Mouse (Mus musculus): ENCODE results near the gene Srm. TPM values are rescaled to one million over a fixed set of nuclear protein-coding genes. Genes with fewer than 3 reads are reported as not detected.
A peak's percentile ranks its signal among the peaks of the same experiment; 100 is the strongest.

Srm gene
- total RNA-seq, 2 experiments from 2014 or later: 25.4 to 32.8 TPM

DNA sequence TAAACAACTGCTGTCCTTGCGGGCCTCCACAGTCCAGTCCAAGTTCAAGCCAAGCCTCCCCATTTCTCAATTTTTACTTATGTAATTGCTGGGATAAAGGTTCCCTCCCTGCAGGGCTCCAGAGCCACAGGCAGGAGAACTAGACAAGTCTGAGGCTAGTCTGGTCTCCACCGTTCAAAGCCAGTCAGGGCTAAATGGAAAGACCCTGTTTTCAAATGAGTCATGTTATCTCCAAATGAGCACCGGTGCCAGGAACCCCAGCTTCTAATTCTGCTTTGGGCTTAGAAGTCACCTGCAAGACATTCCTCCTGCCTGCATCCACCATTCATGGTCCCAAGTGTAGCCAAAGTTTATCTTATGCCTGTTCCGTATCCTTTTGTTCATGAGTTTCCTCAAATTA is 10.6 kb downstream of the Srm start:
- DNase-seq: no peak

DNA sequence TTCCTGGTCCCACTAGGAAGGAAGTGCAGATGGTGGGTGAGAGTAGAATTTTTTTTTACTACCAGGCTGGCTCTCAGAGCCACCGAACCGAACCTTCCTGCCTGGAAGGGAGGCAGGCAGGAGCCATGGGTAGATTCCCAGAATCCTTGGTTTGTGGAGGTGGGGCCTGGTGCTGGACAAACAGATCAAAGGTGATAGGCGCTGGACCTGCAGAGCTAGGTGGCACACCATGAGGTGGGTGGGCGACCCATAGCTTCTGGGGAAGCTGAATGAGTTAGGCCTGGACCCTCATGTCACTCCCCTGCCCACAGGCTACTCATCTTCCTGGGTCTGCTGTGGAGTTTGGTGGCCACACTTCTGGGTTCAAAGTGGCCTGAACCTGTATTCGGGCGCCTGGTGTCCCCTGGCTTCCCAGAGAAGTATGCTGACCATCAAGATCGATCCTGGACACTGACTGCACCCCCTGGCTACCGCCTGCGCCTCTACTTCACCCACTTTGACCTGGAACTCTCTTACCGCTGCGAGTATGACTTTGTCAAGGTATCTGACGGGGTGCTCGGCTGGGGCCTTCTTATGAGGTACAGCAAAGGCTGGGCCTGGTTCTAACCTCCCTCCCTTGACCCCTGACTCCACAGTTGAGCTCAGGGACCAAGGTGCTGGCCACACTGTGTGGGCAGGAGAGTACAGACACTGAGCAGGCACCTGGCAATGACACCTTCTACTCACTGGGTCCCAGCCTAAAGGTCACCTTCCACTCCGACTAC is 11.2 kb downstream of the Srm start, which contains the start of gene Masp2:
TSS of gene Masp2 (plus strand) at position 198 of the 764 bp plus-strand sequence.
- no peak for DNase-seq

DNA sequence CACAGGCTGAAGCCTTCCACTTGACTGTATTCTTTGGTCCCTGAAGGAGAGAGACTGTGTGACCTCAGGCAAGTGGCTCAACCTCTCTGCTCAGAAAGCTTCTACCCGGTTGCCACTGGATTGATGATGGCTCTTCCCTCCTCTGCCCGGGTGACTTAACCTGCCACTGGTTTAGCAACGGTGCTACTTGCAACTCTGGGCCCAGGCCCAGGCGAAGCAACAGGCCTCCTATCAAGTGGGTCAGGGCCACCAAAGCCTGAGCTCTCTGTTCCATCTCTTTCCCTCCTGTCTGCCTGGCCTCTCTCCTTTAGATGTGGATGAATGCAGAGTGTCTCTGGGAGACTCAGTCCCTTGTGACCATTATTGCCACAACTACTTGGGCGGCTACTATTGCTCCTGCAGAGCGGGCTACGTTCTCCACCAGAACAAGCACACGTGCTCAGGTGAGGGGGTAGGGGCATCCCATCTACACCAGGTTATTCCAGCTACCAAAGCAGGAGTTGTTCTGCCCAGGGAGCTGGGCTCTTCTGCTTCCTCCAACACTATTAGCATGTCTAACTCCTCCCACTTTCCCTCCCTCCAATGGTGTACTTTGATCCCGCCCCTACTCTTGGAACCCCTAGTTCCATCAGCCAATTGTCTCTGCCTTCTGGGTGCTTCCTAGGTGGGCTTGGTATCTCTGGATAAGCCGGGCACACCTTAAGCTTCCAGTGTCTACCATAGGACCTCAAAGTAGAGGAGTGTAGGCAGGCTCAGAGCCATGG is 12.3 kb downstream of the Srm start:
- no peak for DNase-seq

DNA sequence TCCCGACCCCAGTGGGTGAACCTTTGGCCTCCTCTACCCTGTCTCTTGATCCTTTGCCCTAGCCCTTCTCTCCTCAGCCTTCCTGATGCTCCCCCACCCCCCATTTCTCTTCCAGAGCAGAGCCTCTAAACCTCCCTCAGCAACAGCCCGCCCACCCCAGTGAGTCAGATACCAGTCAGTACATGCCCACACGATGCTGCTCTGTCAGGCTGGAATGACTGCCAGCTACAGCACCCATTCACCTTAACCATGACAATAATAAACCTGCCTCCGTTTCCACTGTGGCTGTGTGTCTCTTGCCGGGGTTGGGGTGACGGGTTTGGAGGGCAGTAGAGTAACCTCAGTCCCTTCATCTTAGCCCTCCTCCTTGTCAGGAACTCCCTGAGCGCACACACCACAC is 12.8 kb downstream of the Srm start:
- no peak for DNase-seq

DNA sequence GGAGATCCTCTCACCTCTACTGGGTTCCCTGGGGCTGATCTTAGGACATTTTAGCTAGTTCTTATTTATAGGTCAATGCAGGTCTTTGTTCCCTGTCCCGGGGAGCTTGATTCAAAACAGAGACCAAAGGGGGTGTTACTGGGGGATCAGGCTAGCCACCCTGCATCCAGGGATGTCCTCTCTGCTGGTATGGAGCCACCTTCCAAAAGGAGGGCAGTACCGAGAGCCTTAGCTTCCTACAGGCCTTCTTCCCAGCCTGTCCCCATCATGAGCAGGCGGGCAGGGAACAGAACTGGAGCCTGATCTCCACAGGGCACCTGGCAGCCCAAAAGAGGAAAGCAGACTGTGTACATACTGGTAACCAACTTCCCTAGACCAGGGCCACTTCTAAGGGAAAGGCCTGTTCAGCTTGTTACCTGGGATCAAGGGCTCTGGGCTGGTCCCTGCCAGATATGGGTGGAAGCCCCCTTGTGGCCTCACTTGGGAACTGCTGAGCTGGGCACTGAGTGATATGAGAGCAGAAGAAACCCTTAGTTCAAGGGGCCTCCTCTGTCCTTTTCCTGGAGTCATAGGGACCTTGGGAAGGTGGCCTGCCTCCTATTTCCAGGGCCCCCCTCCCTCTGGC is 13.3 kb downstream of the Srm start:
- DNase-seq: peak; percentile 67

DNA sequence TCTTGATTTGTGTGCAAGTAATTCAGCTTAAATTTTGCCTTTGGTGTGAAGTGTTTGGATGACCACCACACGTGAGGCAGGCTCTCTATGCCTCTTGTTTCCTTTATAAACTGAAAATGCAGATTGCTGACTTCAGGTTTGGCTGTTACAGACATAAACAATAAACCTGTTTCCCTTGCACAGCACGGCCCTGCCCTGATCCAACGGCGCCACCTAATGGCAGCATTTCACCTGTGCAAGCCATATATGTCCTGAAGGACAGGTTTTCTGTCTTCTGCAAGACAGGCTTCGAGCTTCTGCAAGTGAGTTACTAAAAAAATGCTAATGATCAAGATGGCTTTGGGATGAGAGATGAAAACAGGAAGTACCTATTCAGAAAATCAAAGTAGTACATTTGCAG is 16.5 kb downstream of the Srm start:
- DNase-seq: peak; percentile 82

DNA sequence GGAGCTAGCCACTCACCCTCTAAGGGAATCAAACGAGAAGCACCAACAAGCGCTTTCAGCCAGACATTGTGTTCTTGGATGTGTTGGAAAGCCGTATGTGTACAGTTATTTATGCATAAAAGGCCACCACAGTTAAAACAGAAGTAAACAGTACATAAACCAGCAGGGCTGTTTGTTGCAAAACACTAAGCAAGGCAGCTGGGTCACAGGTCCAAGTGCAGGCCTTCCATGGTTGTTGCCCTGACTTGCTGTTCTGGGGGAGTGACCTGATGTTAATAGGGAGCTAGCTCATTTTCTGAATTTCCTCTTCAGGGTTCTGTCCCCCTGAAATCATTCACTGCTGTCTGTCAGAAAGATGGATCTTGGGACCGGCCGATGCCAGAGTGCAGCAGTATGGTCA is 18.5 kb downstream of the Srm start:
- DNase-seq: no peak

DNA sequence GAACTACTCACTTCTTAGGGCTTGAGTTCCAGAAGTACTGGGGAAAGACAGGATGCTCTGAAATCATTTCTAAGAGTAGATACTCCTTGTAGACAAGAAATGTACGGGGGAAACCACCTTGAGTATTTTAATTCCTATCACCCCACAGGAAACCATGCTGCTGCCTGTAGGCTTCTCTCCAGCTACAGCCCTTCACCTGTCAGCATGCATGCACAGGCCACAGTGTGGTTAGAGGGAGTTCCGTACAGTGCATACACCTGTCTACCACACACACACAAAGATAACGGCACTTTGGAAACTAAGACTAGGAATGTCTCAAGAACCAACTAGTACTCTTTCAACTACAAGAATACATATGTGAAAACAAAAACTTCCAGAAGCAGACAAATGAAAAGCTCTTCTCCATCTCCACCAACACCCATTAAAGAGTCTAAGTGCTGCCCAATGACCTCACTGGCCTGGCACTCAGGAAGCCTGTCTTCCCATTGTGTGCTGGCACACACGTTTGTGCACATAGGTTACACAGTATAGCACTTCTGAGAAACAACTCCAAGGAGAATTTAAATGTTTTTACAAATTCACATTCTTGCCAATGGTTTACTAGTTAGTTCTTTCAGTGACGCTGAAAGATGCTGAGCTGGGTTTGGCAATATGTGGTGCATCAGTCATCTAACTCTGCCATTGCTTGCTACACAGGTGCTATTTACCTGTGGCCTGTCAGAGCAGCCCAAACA is 19.5 kb downstream of the Srm start:
- no peak for DNase-seq

DNA sequence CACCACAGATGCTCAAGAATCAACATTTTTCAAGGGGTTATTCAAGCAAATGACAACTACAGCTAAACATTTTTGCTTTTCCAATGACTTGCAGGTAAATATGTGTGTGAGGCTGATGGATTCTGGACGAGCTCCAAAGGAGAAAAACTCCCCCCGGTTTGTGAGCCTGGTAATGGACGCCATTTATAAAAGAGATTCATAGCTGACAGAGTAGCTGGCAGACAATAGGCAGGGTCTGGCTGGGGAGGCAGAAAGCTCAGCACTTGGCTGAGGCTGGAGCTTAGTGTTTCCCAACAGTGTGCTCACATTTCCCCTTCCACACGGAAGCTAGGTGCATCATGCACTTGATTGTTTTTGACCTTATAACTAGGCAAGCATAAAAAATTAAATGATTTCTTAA is 21.3 kb downstream of the Srm start:
- no peak for DNase-seq

DNA sequence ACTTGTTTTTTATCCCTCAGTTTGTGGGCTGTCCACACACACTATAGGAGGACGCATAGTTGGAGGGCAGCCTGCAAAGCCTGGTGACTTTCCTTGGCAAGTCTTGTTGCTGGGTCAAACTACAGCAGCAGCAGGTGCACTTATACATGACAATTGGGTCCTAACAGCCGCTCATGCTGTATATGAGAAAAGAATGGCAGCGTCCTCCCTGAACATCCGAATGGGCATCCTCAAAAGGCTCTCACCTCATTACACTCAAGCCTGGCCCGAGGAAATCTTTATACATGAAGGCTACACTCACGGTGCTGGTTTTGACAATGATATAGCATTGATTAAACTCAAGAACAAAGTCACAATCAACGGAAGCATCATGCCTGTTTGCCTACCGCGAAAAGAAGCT is 22.4 kb downstream of the Srm start:
- DNase-seq: no peak

DNA sequence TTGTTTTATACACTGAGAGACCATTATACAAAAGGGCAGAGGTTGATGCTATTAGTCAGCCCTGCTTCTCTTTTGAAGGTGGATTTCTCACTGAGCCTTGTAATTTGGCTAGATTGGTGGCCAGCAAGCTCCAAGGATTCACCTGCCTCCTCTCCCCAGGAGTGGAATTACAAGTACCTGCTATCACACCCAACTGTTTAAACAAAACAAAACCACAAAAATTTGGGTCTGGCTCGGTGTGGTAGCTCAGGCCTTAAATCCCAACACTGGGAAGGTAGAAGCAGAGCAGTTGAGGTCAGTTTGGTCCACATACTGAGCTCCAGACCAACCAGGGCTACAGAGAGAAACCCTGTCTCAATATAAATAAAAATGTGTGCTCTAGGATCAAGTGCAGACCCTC is 28.5 kb downstream of the Srm start:
- no peak for DNase-seq

DNA sequence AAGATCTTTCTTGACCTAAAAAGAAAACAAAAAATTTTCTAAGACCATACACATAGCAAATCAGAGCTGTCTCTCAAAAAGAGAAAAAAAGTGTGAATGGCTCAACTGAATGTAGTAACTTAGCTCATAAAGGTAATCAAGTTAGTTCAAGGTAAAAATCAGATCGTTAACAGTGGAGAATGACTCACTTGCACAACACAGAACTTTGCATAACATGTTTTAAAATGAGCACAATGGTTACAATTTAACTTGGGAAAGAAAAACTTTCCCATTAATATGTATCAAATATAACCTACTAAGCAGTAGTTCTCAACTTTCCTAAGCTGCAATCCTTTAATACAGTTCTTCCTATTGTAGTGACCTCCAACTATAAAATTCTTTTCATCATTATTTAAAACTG is 29.4 kb downstream of the Srm start:
- no peak for DNase-seq

DNA sequence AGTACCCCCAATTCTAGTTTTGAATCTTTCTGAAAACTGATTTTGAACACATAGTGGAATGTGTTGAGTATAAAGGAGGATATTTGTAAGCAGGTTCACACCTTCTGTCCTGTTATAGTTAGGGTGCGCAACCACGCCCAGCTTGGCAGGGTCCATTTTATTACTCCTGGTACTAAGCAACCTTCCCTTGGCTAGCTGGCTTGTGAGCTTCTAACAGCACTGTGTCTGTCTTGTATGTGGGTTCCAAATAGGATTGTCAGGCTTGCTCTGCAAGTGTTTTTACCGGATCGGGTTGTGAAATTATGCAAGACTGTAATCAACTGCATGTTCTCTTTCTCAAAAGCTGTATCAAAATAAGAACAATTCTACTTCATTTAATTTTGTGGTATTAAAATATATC is 31.2 kb downstream of the Srm start:
- DNase-seq: no peak

DNA sequence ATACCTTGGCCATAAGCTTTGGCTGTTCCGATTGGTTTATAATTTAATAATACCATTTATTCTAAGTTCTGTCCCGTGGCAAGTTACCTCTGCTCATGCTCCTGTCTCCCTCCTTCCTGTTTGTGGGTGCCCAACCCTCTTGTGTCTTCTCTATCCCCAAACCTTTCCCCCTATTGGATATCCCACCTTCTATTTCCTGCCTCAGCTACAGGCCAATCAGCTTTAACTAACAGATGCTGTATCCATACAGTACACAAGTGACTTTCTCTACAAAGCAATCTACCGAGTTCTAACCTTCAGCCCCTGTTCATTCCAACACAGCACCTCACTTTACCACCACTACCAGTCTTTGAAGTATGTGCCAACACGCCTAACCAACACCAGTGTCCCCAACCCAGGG is 32.3 kb downstream of the Srm start:
- no peak for DNase-seq

DNA sequence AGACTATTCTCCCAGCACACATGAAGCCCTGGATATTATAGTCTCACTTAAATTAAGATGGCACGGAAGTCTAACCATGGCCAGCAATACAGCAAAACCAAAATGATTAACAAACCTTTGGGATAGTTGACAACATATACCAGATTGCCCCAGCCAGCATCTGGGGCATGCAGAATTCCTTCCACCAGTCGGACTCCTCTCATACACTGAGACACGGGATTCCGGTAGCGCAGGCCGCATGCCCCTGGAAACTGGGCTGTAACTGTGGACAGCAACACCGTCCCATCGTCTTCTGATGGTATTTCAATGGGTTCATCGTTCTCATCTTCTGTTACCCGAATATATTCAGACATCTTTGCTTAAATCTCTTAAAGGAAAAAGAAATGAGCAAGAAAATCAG is 33.7 kb downstream of the Srm start:
- no peak for DNase-seq

DNA sequence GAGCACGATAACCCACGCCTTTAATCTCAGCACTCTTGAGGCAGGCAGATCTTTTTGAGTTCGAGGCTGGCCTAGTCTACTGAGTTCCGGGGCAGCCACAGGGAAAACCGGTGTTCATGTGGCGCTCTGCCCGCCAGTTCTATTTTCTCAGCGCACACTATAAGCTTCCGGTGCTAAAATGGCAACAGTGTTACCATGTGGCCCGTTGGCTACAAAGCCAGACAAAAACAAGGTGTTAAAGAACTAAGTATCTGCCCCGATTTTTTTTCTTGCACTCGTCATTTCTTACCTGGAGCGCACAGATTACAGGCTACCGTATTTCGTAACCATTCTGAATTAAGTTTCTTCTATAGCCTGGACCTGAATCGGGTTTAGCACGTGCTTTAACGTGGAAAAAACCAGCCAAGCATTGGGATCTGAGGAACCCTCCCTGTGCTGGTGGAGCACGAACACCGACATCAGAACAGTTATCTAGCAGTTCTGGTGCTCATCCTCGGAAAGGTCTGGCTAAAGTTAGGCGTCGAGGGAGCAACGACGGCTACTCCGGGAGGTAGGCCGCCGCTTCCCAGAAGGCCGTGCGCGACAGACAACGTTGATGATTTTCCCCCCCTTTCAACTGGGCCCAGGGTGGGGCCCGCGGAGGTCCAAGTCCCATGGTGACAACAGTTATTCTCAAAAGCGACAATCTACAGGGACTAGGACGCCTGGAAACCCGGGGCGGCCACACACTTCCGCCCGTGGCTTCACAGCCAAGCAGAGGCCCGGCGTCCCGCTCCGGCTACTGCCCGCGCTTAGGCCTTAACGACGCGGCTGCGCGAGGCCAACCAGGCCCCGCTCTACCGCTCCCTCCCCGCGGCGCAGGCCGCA is 34.7 kb downstream of the Srm start:
- DNase-seq: peak; percentile 55

DNA sequence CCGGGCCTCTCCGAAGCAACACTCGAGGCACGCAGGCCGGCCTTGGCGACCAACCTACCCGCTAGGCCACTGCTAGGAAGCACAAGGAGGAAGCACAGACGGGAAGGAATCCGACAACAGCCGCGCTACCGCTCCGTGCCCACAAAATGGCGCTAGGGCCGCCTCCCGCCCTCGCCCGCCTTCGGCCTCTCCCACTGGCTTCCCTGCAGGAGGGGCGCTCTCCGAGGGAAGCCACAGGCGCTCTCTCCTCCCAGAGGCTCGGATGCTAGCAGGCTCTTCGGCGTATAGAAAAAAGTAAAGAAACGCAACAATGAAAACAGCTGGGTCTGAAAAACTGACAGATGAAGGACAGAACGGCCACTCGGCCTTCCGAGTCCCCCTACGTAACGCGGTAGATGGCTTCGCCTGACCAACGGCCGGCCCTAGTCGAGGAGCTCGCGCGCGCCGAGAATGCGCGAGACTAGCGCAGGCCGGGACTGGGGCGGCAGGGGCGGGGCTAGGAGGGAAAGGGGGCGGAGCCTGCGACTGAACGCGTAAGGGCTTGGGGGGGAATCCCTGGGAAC is 35.4 kb downstream of the Srm start, which contains the start of gene Tardbp:
TSS of gene Tardbp (minus strand) at position 397 of the 563 bp plus-strand sequence.
- peak; percentile 99 for DNase-seq

DNA sequence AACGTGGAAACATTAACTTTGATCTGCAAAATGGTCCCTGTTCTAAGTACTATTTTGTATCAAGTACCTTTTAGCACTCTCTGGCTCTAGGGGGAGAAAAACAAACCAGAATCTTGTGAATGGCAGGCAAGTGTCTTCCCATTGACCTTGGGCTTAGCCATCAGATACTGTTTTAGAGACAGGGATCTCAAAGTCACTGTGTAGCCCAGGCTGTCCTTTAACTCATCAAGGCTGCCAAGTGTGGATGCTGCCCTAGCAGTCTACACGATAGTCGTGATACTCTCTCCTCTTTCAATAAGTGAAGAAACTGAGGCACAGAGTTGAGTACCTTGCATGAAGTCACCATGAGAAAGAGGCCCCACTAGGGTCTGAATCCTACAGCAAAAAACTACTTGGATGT is 35.9 kb downstream of the Srm start:
- no peak for DNase-seq

DNA sequence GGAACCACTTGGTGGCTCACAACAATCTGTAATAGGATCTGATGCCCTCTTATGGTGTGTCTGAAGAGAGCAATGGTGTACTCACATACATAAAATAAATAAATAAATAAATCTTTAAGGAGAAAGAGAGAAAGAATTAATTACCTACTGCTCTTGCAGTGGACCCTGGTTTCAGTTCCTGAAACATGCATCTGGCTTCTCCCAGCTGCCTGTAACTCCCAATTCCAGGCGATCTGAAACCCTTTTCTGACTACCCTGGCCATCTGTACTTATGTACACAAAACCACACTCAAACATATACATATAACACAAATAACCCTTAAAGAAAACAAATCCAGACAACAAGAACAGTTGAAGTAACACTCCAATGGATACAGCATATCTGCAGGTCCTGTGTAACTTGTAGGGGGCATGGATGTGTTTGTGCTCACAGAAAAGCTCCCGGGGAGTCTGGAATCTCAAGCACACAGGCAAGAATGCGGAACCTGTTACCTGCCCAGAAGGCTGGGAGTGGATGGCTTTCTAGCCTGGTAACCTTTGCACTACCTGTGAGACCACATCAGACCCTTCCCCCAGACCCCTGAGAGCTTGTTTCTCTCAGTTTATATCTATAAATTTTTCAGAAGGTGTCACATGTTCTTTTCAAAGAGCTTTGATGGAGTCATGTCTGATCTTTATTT is 40.9 kb downstream of the Srm start:
- DNase-seq: no peak

DNA sequence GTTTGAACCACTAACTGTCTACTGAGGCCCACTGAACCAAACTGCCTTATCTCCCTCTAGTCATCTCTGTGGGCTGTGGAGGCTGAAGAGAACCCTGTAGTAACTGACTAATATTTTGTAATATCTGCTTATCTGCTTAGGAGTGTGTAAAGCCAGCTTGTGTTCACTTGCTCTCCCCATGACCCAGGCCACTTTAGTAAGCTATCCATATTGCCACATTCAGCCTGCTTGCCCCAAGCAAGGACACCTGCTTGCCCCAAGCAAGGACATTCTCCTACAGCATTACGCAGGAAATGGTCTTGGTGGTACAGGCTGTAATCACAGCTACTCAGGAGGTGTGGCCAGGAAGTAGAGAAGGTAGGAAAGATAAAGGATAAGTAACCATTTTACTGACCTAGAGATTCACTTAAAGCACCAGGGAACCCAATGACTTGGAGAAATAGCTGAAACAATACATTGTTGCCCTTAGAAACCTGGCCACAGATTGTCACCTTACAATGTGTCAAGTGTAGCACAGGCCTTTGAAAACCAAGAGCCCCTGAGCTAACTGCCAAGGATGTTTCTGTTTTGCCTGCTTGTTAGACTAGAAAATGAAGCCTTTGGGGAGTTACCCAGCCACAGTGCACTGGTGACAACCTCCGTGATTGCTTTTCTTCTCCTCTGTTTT is 42.2 kb downstream of the Srm start:
- no peak for DNase-seq

Data from gastrocnemius, postnatal 10 days (tissue).